ENCODE assay signal across 8 mouse cellular contexts in the genomic region with DNA sequence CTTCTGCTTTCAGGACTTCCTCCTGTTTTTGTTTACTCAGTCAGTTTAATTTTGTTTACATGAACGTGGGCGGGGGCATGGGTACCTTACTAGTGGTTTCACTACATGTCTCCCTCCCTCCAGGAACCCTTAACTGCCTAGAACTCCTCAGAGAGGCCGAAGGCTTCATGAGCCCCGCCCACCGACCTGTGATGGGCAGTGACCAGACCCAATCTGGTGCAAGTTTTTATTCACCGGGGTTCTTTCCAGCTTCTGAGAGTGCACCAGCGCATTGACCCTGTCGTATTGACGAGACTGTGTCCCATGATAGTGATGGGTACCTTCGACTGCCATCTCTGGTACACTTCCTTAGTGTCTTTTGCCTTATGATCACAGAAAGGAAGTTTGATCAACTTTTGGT. TPM values are rescaled to one million over a fixed set of nuclear protein-coding genes. Genes with fewer than 3 reads are reported as not detected.
A peak's percentile ranks its signal among the peaks of the same experiment; 100 is the strongest.
DNase-seq lines count a peak whose midpoint lies in the region; ATAC-seq and TF ChIP-seq lines count a peak whose summit lies in the region.

No protein-coding gene starts in this region.

- H3K27ac ChIP-seq in brown adipose tissue, adult 24 weeks (replicated peaks; ENCODE audit: low read depth, low read length), result no peak overlapping the region
- H3K27ac ChIP-seq in forebrain, embryonic 10.5 days, result no peak overlapping the region
- no peak overlapping the region for H3K27ac ChIP-seq in heart, embryonic 15.5 days
- H3K27ac ChIP-seq in liver, embryonic 14.5 days, result no peak overlapping the region
- no peak overlapping the region for H3K27ac ChIP-seq in stomach, embryonic 16.5 days (ENCODE audit: low read length)

- WGBS in forebrain, embryonic 10.5 days, result under 1% methylated on average over 10 of the region's 10 CpGs
- 2% methylated on average over 10 of the region's 10 CpGs for WGBS in heart, embryonic 15.5 days
- WGBS in liver, embryonic 14.5 days (ENCODE audit: insufficient replicate concordance), result 1% methylated on average over 10 of the region's 10 CpGs
- WGBS in stomach, embryonic 16.5 days, result under 1% methylated on average over 10 of the region's 10 CpGs

- DNase-seq in CD8-positive naive resting alpha-beta T cell, adult 2 months (ENCODE audit: low read depth in 2 of 2, low spot score in 2 of 2), result peak; percentile 15 to 35
- DNase-seq in forebrain, embryonic 10.5 days (ENCODE audit: extremely low spot score, low spot score), result peak; percentile 63
- DNase-seq in kidney, postnatal 10 days, result peak; percentile 84
- peak; percentile 47 to 56 (median 54) for DNase-seq in liver, embryonic 14.5 days (ENCODE audit: low read depth in 3 of 3, low spot score in 3 of 3)
- DNase-seq in natural killer cell, adult 2 months (ENCODE audit: low spot score in 2 of 2), result peak; percentile 76 to 78

- H3K4me2 ChIP-seq in heart, embryonic 15.5 days, result peak overlapping the region; percentile 100
- H3K4me2 ChIP-seq in liver, embryonic 14.5 days (ENCODE audit: low read depth), result peak overlapping the region; percentile 84
- peak overlapping the region; percentile 98 for H3K4me2 ChIP-seq in stomach, embryonic 16.5 days (ENCODE audit: low read depth, low read length)

- ATAC-seq in heart, embryonic 15.5 days (replicated peaks; ENCODE audit: insufficient number of reproducible peaks, insufficient read depth, low FRiP score, low read depth), result peak; percentile 69
- ATAC-seq in liver, embryonic 14.5 days (ENCODE audit: insufficient read depth), result peak; percentile 70
- ATAC-seq in stomach, embryonic 16.5 days (ENCODE audit: insufficient read depth, low FRiP score), result no peak

- H3K4me1 ChIP-seq in brown adipose tissue, adult 24 weeks (ENCODE audit: control insufficient read depth, insufficient read depth, insufficient read length, low read length), result peaks cover 3% of the 10 kb centered on the region; the same call in 1 of the 2 replicates
- H3K4me1 ChIP-seq in forebrain, embryonic 10.5 days, result peaks cover 30% of the 10 kb centered on the region
- peaks cover 11% of the 10 kb centered on the region for H3K4me1 ChIP-seq in heart, embryonic 15.5 days (replicated peaks)
- H3K4me1 ChIP-seq in liver, embryonic 14.5 days (replicated peaks; ENCODE audit: control insufficient read depth in 2 of 2, insufficient read depth in 2 of 2, low read length in 1 of 2), result peaks cover 0 to 6% of the 10 kb centered on the region in 2 experiments; a peak in 2 of 4 replicates
- no peaks in the 10 kb centered on the region for H3K4me1 ChIP-seq in stomach, embryonic 16.5 days (ENCODE audit: control insufficient read depth, insufficient read depth, low read length)

- no peaks in the 10 kb centered on the region for H3K36me3 ChIP-seq in forebrain, embryonic 10.5 days (replicated peaks)
- no peaks in the 10 kb centered on the region for H3K36me3 ChIP-seq in heart, embryonic 15.5 days
- no peaks in the 10 kb centered on the region for H3K36me3 ChIP-seq in liver, embryonic 14.5 days (replicated peaks; ENCODE audit: control insufficient read depth, insufficient read depth, low read depth)
- H3K36me3 ChIP-seq in stomach, embryonic 16.5 days (ENCODE audit: control insufficient read depth, insufficient read depth, low read length), result no peaks in the 10 kb centered on the region

- peak overlapping the region; percentile 44 for H3K4me3 ChIP-seq in brown adipose tissue, adult 24 weeks (ENCODE audit: insufficient read depth, low read depth, low read length)
- peak overlapping the region; percentile 61 for H3K4me3 ChIP-seq in forebrain, embryonic 10.5 days
- H3K4me3 ChIP-seq in heart, embryonic 15.5 days, result peak overlapping the region; percentile 58
- H3K4me3 ChIP-seq in liver, embryonic 14.5 days (ENCODE audit: insufficient read depth in 1 of 2, low read depth in 2 of 2, low read length in 2 of 2), result peak overlapping the region; percentile 36 to 56
- H3K4me3 ChIP-seq in stomach, embryonic 16.5 days (replicated peaks; ENCODE audit: low read length), result peak overlapping the region; percentile 44

- no peaks in the 10 kb centered on the region for H3K9me3 ChIP-seq in forebrain, embryonic 10.5 days
- no peaks in the 10 kb centered on the region for H3K9me3 ChIP-seq in heart, embryonic 15.5 days (replicated peaks)
- H3K9me3 ChIP-seq in liver, embryonic 14.5 days (ENCODE audit: control insufficient read depth, low read length), result no peaks in the 10 kb centered on the region
- no peaks in the 10 kb centered on the region for H3K9me3 ChIP-seq in stomach, embryonic 16.5 days (replicated peaks; ENCODE audit: control insufficient read depth, low read length)

- no peak overlapping the region for H3K9ac ChIP-seq in heart, embryonic 15.5 days
- H3K9ac ChIP-seq in liver, embryonic 14.5 days (replicated peaks), result no peak overlapping the region
- no peak overlapping the region for H3K9ac ChIP-seq in stomach, embryonic 16.5 days (ENCODE audit: low read length)

- H3K27me3 ChIP-seq in forebrain, embryonic 10.5 days (ENCODE audit: poor library complexity, severe bottlenecking), result peaks cover 27% of the 10 kb centered on the region
- H3K27me3 ChIP-seq in heart, embryonic 15.5 days, result peaks cover 10% of the 10 kb centered on the region
- H3K27me3 ChIP-seq in liver, embryonic 14.5 days (ENCODE audit: control insufficient read depth, insufficient read depth, low read length), result no peaks in the 10 kb centered on the region
- H3K27me3 ChIP-seq in stomach, embryonic 16.5 days (ENCODE audit: control insufficient read depth, insufficient read depth, low read length), result no peaks in the 10 kb centered on the region

- TF ChIP-seq CTCF in liver, embryonic 14.5 days (IDR thresholded peaks at IDR 0.05; ENCODE audit: low read depth), result no peak

- TF ChIP-seq EP300 in liver, embryonic 14.5 days (IDR thresholded peaks at IDR 0.05; ENCODE audit: low read depth), result no peak

RNA-seq across cellular contexts. Expression of gene Grid1, which starts 51.5 kb away (rescaled TPM):
- polyA plus RNA-seq in brown adipose tissue, adult 24 weeks (2012; ENCODE audit: insufficient read depth, insufficient read length, missing spikeins), result not detected in 2 replicates
- 0.06 and 0.24 TPM in 2 replicates for polyA plus RNA-seq in forebrain, embryonic 10.5 days (2016; fragmentation: Nextera tagmentation; extraction: Ambion mirVana)
- polyA plus RNA-seq in heart, embryonic 15.5 days (2015; fragmentation: Nextera tagmentation; extraction: Ambion mirVana), result 0.30 and 0.33 TPM in 2 replicates
- 0.04 TPM in 2 replicates for polyA plus RNA-seq in liver, embryonic 14.5 days (2012; rRNA removed)
- 0.16 TPM in 1 of 2 replicates, not detected in the other for polyA plus RNA-seq in liver, embryonic 14.5 days (2014; fragmentation: Nextera tagmentation; extraction: Ambion mirVana)
- 0.57 and 0.92 TPM in 2 replicates for polyA plus RNA-seq in stomach, embryonic 16.5 days (2015; fragmentation: Nextera tagmentation; extraction: Ambion mirVana)

Comparison
In these comparisons a context has a peak if more than half of its experiments do, and no peak if none do; other contexts are left out.
1. DNase-seq: peak in every context shown above with its lines; median percentile 84 in kidney, postnatal 10 days; 77 in natural killer cell, adult 2 months; 63 in forebrain, embryonic 10.5 days; 54 in liver, embryonic 14.5 days; 25 in CD8-positive naive resting alpha-beta T cell, adult 2 months.